Mouse (Mus musculus): Measurements from ENCODE around the gene Grifin. TPM values are rescaled to one million over a fixed set of nuclear protein-coding genes. Genes with fewer than 3 reads are reported as not detected.
A peak's percentile ranks its signal among the peaks of the same experiment; 100 is the strongest.

Gene Grifin
- polyA plus RNA-seq, 2 experiments = 0.19 TPM; not detected in 1

DNA sequence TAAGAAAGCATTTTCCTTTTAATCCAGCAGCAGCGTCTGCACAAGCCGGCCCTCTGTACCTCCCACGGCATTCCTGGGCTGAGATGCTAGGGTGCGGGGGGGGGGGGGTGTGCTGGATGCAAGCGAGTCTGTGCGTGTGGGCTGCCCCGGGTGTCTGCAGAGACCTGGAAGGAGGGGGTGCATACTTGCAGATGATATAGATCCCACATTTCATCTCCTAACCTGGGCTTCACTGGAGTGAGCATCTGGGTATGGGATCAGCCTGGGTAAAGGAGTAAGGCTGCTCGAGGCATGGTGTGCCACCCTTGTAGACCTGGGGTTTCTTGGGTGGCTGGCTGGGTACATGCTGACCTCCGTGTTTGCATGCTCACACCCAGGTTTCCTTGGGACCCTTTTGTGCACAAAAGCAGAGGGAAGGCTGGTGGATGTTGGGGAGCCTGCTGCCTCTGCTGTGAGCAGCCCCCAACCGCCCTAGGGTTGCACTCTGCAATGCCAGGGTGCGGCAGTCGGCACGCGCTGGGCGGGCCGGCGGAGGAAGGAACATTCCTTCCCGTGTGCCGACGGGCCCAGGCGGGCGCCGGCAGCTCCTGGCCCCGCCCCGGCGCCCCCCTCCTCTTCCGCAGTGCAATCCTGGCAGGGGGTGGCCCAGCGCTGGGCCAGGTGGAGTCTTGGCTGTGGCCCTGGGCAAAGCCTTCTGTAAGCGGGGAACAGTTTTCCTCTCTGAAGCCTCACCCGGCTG, 45.6 kb upstream of the Grifin start:
- 0 out of 2 replicates have a peak, but pooled peaks have one; percentile 12 for TF ChIP-seq POLR2A (IDR thresholded peaks at IDR 0.05; ENCODE audit: borderline replicate concordance, extremely low read depth, insufficient read depth, insufficient read length)
- Histone ChIP-seq H3K36me3 (ENCODE audit: control insufficient read depth, insufficient read depth, low read length) (peaks cover 15% of the 10 kb centered on the region), H3K27ac (replicated peaks; ENCODE audit: low read depth, low read length) (peak overlapping the region; percentile 76), H3K4me3 (replicated peaks; ENCODE audit: low read length) (peak overlapping the region; percentile 40), H3K4me2 (replicated peaks; ENCODE audit: low read depth, low read length, severe bottlenecking) (peak overlapping the region; percentile 91), H3K4me1 (ENCODE audit: control insufficient read depth, insufficient read depth, low read length) (peaks cover 53% of the 10 kb centered on the region), H3K9me3 (ENCODE audit: control insufficient read depth, low read length) (no peaks in the 10 kb centered on the region), H3K9ac (ENCODE audit: low read depth, low read length, severe bottlenecking) (peak overlapping the region; percentile 50), H3K27me3 (ENCODE audit: control insufficient read depth, insufficient read depth, low read length) (peaks cover 53% of the 10 kb centered on the region)
- peak; percentile 63 for DNase-seq (ENCODE audit: low spot score)
- ATAC-seq (ENCODE audit: low FRiP score, low read depth) = 0 out of 2 replicates have a peak, but pooled peaks have one; percentile 18
- under 1% methylated on average over 18 of the region's 30 CpGs for WGBS

GRCm38 (mm10) chr5:140609511-140610272, 44.8 kb upstream of the Grifin start:
- peaks cover 60% of the 10 kb centered on the region for H3K27me3 ChIP-seq (ENCODE audit: control insufficient read depth, insufficient read depth, low read length)
- peak overlapping the region; percentile 50 for H3K9ac ChIP-seq (ENCODE audit: low read depth, low read length, severe bottlenecking)
- H3K9me3 ChIP-seq (ENCODE audit: control insufficient read depth, low read length) = no peaks in the 10 kb centered on the region
- DNase-seq (ENCODE audit: low spot score) (peak; percentile 29), ATAC-seq (ENCODE audit: low FRiP score, low read depth) (no peak)
- TF ChIP-seq POLR2A (IDR thresholded peaks at IDR 0.05; ENCODE audit: borderline replicate concordance, extremely low read depth, insufficient read depth, insufficient read length) = no peak
- H3K4me2 ChIP-seq (replicated peaks; ENCODE audit: low read depth, low read length, severe bottlenecking) = peak overlapping the region; percentile 91
- peak overlapping the region; percentile 76; the same call in 1 of the 2 replicates for H3K27ac ChIP-seq (replicated peaks; ENCODE audit: low read depth, low read length)
- H3K4me1 ChIP-seq (ENCODE audit: control insufficient read depth, insufficient read depth, low read length) = peaks cover 55% of the 10 kb centered on the region
- 22% methylated on average over 13 of the region's 13 CpGs for WGBS
- H3K4me3 ChIP-seq (replicated peaks; ENCODE audit: low read length) = peak overlapping the region; percentile 40
- H3K36me3 ChIP-seq (ENCODE audit: control insufficient read depth, insufficient read depth, low read length) = peaks cover 15% of the 10 kb centered on the region

DNA sequence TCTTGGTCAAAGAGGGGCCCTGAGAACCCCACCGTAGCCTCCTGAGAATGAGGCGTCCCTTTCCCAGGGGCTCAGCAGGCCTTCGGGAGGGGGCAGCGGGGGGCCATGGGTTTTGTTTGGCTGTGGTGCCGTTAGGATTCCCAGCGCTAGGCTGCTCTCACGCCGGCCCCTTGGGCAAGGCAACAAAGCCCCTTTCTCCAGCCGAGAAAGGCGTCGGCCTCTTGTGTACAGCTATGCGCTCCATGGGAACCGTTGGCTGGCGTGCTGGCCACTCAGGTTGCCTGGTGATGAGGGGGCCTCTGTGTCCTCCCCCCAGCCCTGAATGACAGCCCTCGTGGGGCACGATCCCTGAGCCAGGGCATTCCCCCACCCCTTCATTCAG, 43.8 kb upstream of the Grifin start:
- 3% methylated on average over 16 of the region's 16 CpGs for WGBS
- H3K4me3 ChIP-seq (replicated peaks; ENCODE audit: low read length) = peak overlapping the region; percentile 40
- H3K27me3 ChIP-seq (ENCODE audit: control insufficient read depth, insufficient read depth, low read length) = peaks cover 60% of the 10 kb centered on the region
- no peak for ATAC-seq (ENCODE audit: low FRiP score, low read depth)
- TF ChIP-seq POLR2A (IDR thresholded peaks at IDR 0.05; ENCODE audit: borderline replicate concordance, extremely low read depth, insufficient read depth, insufficient read length) = no peak
- H3K9me3 ChIP-seq (ENCODE audit: control insufficient read depth, low read length) = no peaks in the 10 kb centered on the region
- H3K36me3 ChIP-seq (ENCODE audit: control insufficient read depth, insufficient read depth, low read length) = peaks cover 8% of the 10 kb centered on the region; the same call in 1 of the 2 replicates
- peaks cover 55% of the 10 kb centered on the region for H3K4me1 ChIP-seq (ENCODE audit: control insufficient read depth, insufficient read depth, low read length)
- peak overlapping the region; percentile 38 for H3K9ac ChIP-seq (ENCODE audit: low read depth, low read length, severe bottlenecking)
- 0 out of 2 replicates have a peak overlapping the region, but pooled peaks have one; percentile 1 for H3K27ac ChIP-seq (replicated peaks; ENCODE audit: low read depth, low read length)
- H3K4me2 ChIP-seq (replicated peaks; ENCODE audit: low read depth, low read length, severe bottlenecking) = peak overlapping the region; percentile 91
- DNase-seq (ENCODE audit: low spot score) = no peak

DNA sequence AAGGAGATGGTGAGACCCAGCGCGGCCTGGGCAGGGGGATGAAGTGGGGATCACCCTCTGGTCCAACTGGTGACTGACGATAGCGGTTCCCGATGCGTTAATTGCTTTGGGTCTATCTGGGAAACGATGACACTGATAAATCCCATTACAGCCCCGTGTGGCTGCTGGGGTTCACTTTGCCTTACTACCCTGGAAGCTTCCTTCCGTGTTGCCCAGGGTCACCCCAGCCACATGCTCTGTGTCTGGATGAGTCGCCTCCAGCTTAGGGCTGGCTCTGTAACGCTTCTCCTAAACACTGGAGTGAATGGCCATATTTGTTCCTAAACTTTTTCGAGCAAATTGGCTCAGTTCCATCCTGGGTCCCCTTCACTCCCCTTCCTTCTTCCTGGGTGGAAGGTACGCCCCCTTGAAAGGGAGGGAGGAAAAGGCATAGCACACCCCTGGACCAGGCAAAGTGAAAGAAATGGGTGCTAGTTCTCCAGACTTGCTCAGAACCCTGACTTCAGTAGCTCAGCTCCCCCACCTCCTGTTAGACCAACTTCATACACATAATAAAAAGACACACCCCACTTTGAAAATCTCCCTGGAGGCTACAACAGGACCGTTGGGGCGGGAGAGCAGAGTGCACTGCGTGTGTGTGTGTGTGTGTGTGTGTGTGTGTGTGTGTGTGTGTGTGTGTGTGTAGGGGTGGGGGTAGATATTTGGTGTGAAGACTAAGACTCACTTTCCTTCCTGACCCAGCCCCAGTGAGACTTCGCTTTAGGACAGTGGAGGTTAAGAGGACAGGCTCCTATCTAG, 43.2 kb upstream of the Grifin start:
- peaks cover 60% of the 10 kb centered on the region for H3K27me3 ChIP-seq (ENCODE audit: control insufficient read depth, insufficient read depth, low read length)
- ATAC-seq (ENCODE audit: low FRiP score, low read depth) = no peak
- H3K27ac ChIP-seq (replicated peaks; ENCODE audit: low read depth, low read length) = 0 out of 2 replicates have a peak overlapping the region, but pooled peaks have one; percentile 1
- peak overlapping the region; percentile 91 for H3K4me2 ChIP-seq (replicated peaks; ENCODE audit: low read depth, low read length, severe bottlenecking)
- no peak for DNase-seq (ENCODE audit: low spot score)
- peaks cover 55% of the 10 kb centered on the region for H3K4me1 ChIP-seq (ENCODE audit: control insufficient read depth, insufficient read depth, low read length)
- H3K9ac ChIP-seq (ENCODE audit: low read depth, low read length, severe bottlenecking) = peak overlapping the region; percentile 38
- H3K4me3 ChIP-seq (replicated peaks; ENCODE audit: low read length) = peak overlapping the region; percentile 40
- no peaks in the 10 kb centered on the region for H3K9me3 ChIP-seq (ENCODE audit: control insufficient read depth, low read length)
- 4% methylated on average over 17 of the region's 17 CpGs for WGBS
- TF ChIP-seq POLR2A (IDR thresholded peaks at IDR 0.05; ENCODE audit: borderline replicate concordance, extremely low read depth, insufficient read depth, insufficient read length) = no peak
- H3K36me3 ChIP-seq (ENCODE audit: control insufficient read depth, insufficient read depth, low read length) = peaks cover 7% of the 10 kb centered on the region; the same call in 1 of the 2 replicates
